Mouse (Mus musculus): ENCODE measurements around the gene Gck.

DNA sequence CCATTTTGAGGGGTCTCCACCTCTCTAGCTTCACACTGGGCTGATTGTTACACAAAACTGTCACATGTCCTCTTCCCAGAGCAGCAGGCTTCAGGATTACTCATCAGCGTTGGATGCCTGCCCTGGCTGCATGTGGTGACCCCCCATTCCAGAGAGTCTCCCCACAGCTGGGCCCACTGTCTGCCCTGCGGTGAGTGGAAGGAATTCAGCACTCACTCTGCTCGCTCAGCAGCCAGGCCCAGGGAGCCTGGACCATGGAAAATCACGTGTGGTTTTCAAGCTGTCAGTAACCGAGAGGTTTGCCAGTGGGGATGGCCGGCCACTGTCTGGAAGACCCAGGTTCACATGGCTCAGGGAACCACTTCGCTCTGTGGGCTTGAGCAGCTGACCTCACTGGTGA, 94.0 kb downstream of the Gck start:
- TF ChIP-seq CTCF (IDR thresholded peaks at IDR 0.05; ENCODE audit: borderline replicate concordance, insufficient read depth, low read length): no peak
- no peak for TF ChIP-seq POLR2A (IDR thresholded peaks at IDR 0.05; ENCODE audit: low read depth, low read length)

All from embryonic fibroblast, embryonic 13.5 days (primary cell).